Mouse (Mus musculus) MN1 (cell line): ENCODE data around the gene Kcnc4.

Experiments used
- DNase-seq: peaks from one replicate; pipeline ENCODE4 v3.0.0-alpha.2; 2016; ENCODE audit warnings: low spot score

The Kcnc4 gene

GRCm38 (mm10) chr3:107459196-107459772 lies at the start of gene Kcnc4:
Gene Kcnc4, minus strand, starts transcription at chr3:107459552.
- no peak for DNase-seq

- no peak for DNase-seq
These were observed 49.3 kb upstream of the Kcnc4 start for GRCm38 (mm10) chr3:107508696-107509095.

GRCm38 (mm10) chr3:107507966-107508365 lies 48.6 kb upstream of the Kcnc4 start:
- no peak for DNase-seq

GRCm38 (mm10) chr3:107506531-107506930 lies 47.2 kb upstream of the Kcnc4 start:
- no peak for DNase-seq

- no peak for DNase-seq
These were observed 46.4 kb upstream of the Kcnc4 start for GRCm38 (mm10) chr3:107505464-107506367.

- no peak for DNase-seq
These were observed 45.2 kb upstream of the Kcnc4 start for GRCm38 (mm10) chr3:107504542-107504941.

GRCm38 (mm10) chr3:107503716-107504115 lies 44.4 kb upstream of the Kcnc4 start:
- no peak for DNase-seq

- DNase-seq: peak; percentile 46
These were observed 42.4 kb upstream of the Kcnc4 start for GRCm38 (mm10) chr3:107501702-107502151.

GRCm38 (mm10) chr3:107500301-107500700 lies 40.9 kb upstream of the Kcnc4 start:
- DNase-seq: no peak

GRCm38 (mm10) chr3:107496086-107496850 lies 36.9 kb upstream of the Kcnc4 start:
- peak; percentile 64 for DNase-seq

- DNase-seq: no peak
These were observed 36.2 kb upstream of the Kcnc4 start for GRCm38 (mm10) chr3:107495524-107495923.

GRCm38 (mm10) chr3:107491459-107491858 lies 32.1 kb upstream of the Kcnc4 start:
- peak; percentile 71 for DNase-seq

- DNase-seq: no peak
These were observed 29.3 kb upstream of the Kcnc4 start for GRCm38 (mm10) chr3:107488637-107489036.

- peak; percentile 42 for DNase-seq
These were observed 23.9 kb upstream of the Kcnc4 start for GRCm38 (mm10) chr3:107483290-107483689.

- no peak for DNase-seq
These were observed 21.3 kb upstream of the Kcnc4 start for GRCm38 (mm10) chr3:107480660-107481059.

- peak; percentile 79 for DNase-seq
These were observed 12.8 kb upstream of the Kcnc4 start for GRCm38 (mm10) chr3:107472198-107472597.

- no peak for DNase-seq
These were observed 9.7 kb upstream of the Kcnc4 start for GRCm38 (mm10) chr3:107469059-107469458.

GRCm38 (mm10) chr3:107468106-107468505 lies 8.8 kb upstream of the Kcnc4 start:
- DNase-seq: no peak

GRCm38 (mm10) chr3:107466577-107466976 lies 7.2 kb upstream of the Kcnc4 start:
- DNase-seq: peak; percentile 71

GRCm38 (mm10) chr3:107462160-107462559 lies 2.8 kb upstream of the Kcnc4 start:
- peak; percentile 81 for DNase-seq

- peak; percentile 64 for DNase-seq
These were observed 550 bp upstream of the Kcnc4 start for GRCm38 (mm10) chr3:107459773-107460431.
